Mouse (Mus musculus): Measurements from ENCODE around the gene Hoxc6. TPM values are rescaled to one million over a fixed set of nuclear protein-coding genes. Genes with fewer than 3 reads are reported as not detected.

Gene Hoxc6
- polyA plus RNA-seq, 1 experiment from 2014 or later, result 1.8 TPM

- no peak overlapping the region for H3K27ac ChIP-seq
- H3K4me3 ChIP-seq, result no peak overlapping the region
- no peaks in the 10 kb centered on the region for H3K9me3 ChIP-seq
- DNase-seq (ENCODE audit: low spot score), result no peak
- peaks cover 100% of the 10 kb centered on the region for H3K27me3 ChIP-seq (ENCODE audit: insufficient read depth, poor library complexity, severe bottlenecking)
- 1% methylated on average over 3 of the region's 3 CpGs for whole genome bisulfite sequencing
- H3K36me3 ChIP-seq, result no peaks in the 10 kb centered on the region
- H3K4me1 ChIP-seq, result peaks cover 7% of the 10 kb centered on the region
Observed at GRCm38 (mm10) chr15:102984925-102985324, 13.1 kb upstream of the Hoxc6 start.

GRCm38 (mm10) chr15:102987124-102987833 lies 10.8 kb upstream of the Hoxc6 start:
- H3K4me1 ChIP-seq, result peaks cover 9% of the 10 kb centered on the region; the same call in 1 of the 2 replicates
- no peaks in the 10 kb centered on the region for H3K36me3 ChIP-seq
- WGBS, result 3% methylated on average over 21 of the region's 21 CpGs
- peaks cover 100% of the 10 kb centered on the region for H3K27me3 ChIP-seq (ENCODE audit: insufficient read depth, poor library complexity, severe bottlenecking)
- no peak overlapping the region for H3K4me3 ChIP-seq
- DNase-seq (ENCODE audit: low spot score), result peak; percentile 94
- H3K27ac ChIP-seq, result no peak overlapping the region
- H3K9me3 ChIP-seq, result no peaks in the 10 kb centered on the region

GRCm38 (mm10) chr15:102988078-102988477 lies 10.0 kb upstream of the Hoxc6 start:
- Histone ChIP-seq H3K9me3 (no peaks in the 10 kb centered on the region), H3K27me3 (ENCODE audit: insufficient read depth, poor library complexity, severe bottlenecking) (peaks cover 100% of the 10 kb centered on the region), H3K4me3 (no peak overlapping the region), H3K36me3 (no peaks in the 10 kb centered on the region), H3K4me1 (peaks cover 9% of the 10 kb centered on the region; the same call in 1 of the 2 replicates), H3K27ac (no peak overlapping the region)
- no peak for DNase-seq (ENCODE audit: low spot score)
- 17% methylated on average over 5 of the region's 5 CpGs for WGBS

GRCm38 (mm10) chr15:102990461-102991397 lies 7.3 kb upstream of the Hoxc6 start, which contains the start of gene Hoxc8:
Gene Hoxc8, plus strand, starts transcription at chr15:102990607.
- H3K4me3 ChIP-seq, result peak within 1 kb of the TSS; percentile 36
- no peak for DNase-seq (ENCODE audit: low spot score)
- no peaks in the 10 kb centered on the region for H3K9me3 ChIP-seq
- 1% methylated on average over 66 of the region's 69 CpGs for WGBS
- no peak within 1 kb of the TSS for H3K27ac ChIP-seq
- peaks cover 9% of the 10 kb centered on the region; the same call in 1 of the 2 replicates for H3K4me1 ChIP-seq
- peaks cover 99% of the 10 kb centered on the region for H3K27me3 ChIP-seq (ENCODE audit: insufficient read depth, poor library complexity, severe bottlenecking)
- no peaks in the 10 kb centered on the region for H3K36me3 ChIP-seq

- no peak for DNase-seq (ENCODE audit: low spot score)
- Histone ChIP-seq H3K4me3 (no peak overlapping the region), H3K4me1 (peaks cover 9% of the 10 kb centered on the region; the same call in 1 of the 2 replicates), H3K36me3 (no peaks in the 10 kb centered on the region), H3K27ac (no peak overlapping the region), H3K9me3 (no peaks in the 10 kb centered on the region), H3K27me3 (ENCODE audit: insufficient read depth, poor library complexity, severe bottlenecking) (peaks cover 99% of the 10 kb centered on the region)
- 2% methylated on average over 7 of the region's 7 CpGs for WGBS
Observed at GRCm38 (mm10) chr15:102991782-102992181, 6.3 kb upstream of the Hoxc6 start.

GRCm38 (mm10) chr15:102992206-102992605 lies 5.9 kb upstream of the Hoxc6 start:
- peaks cover 9% of the 10 kb centered on the region; the same call in 1 of the 2 replicates for H3K4me1 ChIP-seq
- WGBS, result under 1% methylated on average over 11 of the region's 11 CpGs

GRCm38 (mm10) chr15:102992863-102993262 lies 5.2 kb upstream of the Hoxc6 start:
- WGBS, result 4% methylated on average over 3 of the region's 3 CpGs
- no peak for DNase-seq (ENCODE audit: low spot score)
- Histone ChIP-seq H3K36me3 (no peaks in the 10 kb centered on the region), H3K4me3 (no peak overlapping the region), H3K27me3 (ENCODE audit: insufficient read depth, poor library complexity, severe bottlenecking) (peaks cover 99% of the 10 kb centered on the region), H3K9me3 (no peaks in the 10 kb centered on the region), H3K27ac (no peak overlapping the region), H3K4me1 (peaks cover 9% of the 10 kb centered on the region; the same call in 1 of the 2 replicates)

More at GRCm38 (mm10) chr15:102992206-102992605, 5.9 kb upstream of the Hoxc6 start:
- no peak overlapping the region for H3K4me3 ChIP-seq
- DNase-seq (ENCODE audit: low spot score), result no peak
- peaks cover 99% of the 10 kb centered on the region for H3K27me3 ChIP-seq (ENCODE audit: insufficient read depth, poor library complexity, severe bottlenecking)
- no peak overlapping the region for H3K27ac ChIP-seq
- no peaks in the 10 kb centered on the region for H3K36me3 ChIP-seq
- H3K9me3 ChIP-seq, result no peaks in the 10 kb centered on the region

- Histone ChIP-seq H3K27me3 (ENCODE audit: insufficient read depth, poor library complexity, severe bottlenecking) (peaks cover 99% of the 10 kb centered on the region), H3K9me3 (no peaks in the 10 kb centered on the region), H3K4me1 (peaks cover 32% of the 10 kb centered on the region), H3K36me3 (no peaks in the 10 kb centered on the region), H3K27ac (no peak overlapping the region), H3K4me3 (no peak overlapping the region)
- 1% methylated on average over 9 of the region's 9 CpGs for WGBS
- no peak for DNase-seq (ENCODE audit: low spot score)
Observed at GRCm38 (mm10) chr15:102996548-102996947, 1.5 kb upstream of the Hoxc6 start.

- 0% methylated on average over 3 of the region's 3 CpGs for WGBS
- H3K27ac ChIP-seq, result no peak overlapping the region
Observed at GRCm38 (mm10) chr15:102997431-102997830, 626 bp upstream of the Hoxc6 start.

GRCm38 (mm10) chr15:102998608-102999182 lies 638 bp downstream of the Hoxc6 start:
- 0% methylated on average over 19 of the region's 19 CpGs for WGBS
- no peak for DNase-seq (ENCODE audit: low spot score)
- Histone ChIP-seq H3K4me3 (peak overlapping the region; percentile 63), H3K4me1 (peaks cover 32% of the 10 kb centered on the region), H3K27me3 (ENCODE audit: insufficient read depth, poor library complexity, severe bottlenecking) (peaks cover 100% of the 10 kb centered on the region), H3K36me3 (no peaks in the 10 kb centered on the region), H3K9me3 (no peaks in the 10 kb centered on the region), H3K27ac (peak overlapping the region; percentile 60; the same call in 1 of the 2 replicates)

More at GRCm38 (mm10) chr15:102997431-102997830, 626 bp upstream of the Hoxc6 start:
- H3K4me3 ChIP-seq, result no peak overlapping the region
- no peaks in the 10 kb centered on the region for H3K36me3 ChIP-seq
- H3K9me3 ChIP-seq, result no peaks in the 10 kb centered on the region
- H3K4me1 ChIP-seq, result peaks cover 32% of the 10 kb centered on the region
- peaks cover 99% of the 10 kb centered on the region for H3K27me3 ChIP-seq (ENCODE audit: insufficient read depth, poor library complexity, severe bottlenecking)
- DNase-seq (ENCODE audit: low spot score), result no peak

- under 1% methylated on average over 33 of the region's 33 CpGs for WGBS
- Histone ChIP-seq H3K4me3 (peak overlapping the region; percentile 63), H3K36me3 (no peaks in the 10 kb centered on the region), H3K4me1 (peaks cover 32% of the 10 kb centered on the region), H3K9me3 (no peaks in the 10 kb centered on the region), H3K27me3 (ENCODE audit: insufficient read depth, poor library complexity, severe bottlenecking) (peaks cover 100% of the 10 kb centered on the region), H3K27ac (peak overlapping the region; percentile 60; the same call in 1 of the 2 replicates)
- no peak for DNase-seq (ENCODE audit: low spot score)
Observed at GRCm38 (mm10) chr15:102999183-102999831, 1.2 kb downstream of the Hoxc6 start.

- H3K4me3 ChIP-seq, result peak overlapping the region; percentile 63
- no peak for DNase-seq (ENCODE audit: low spot score)
- H3K27ac ChIP-seq, result no peak overlapping the region
- WGBS, result 2% methylated on average over 11 of the region's 11 CpGs
- no peaks in the 10 kb centered on the region for H3K36me3 ChIP-seq
- peaks cover 32% of the 10 kb centered on the region for H3K4me1 ChIP-seq
- H3K9me3 ChIP-seq, result no peaks in the 10 kb centered on the region
- H3K27me3 ChIP-seq (ENCODE audit: insufficient read depth, poor library complexity, severe bottlenecking), result peaks cover 100% of the 10 kb centered on the region
Observed at GRCm38 (mm10) chr15:102999955-103000354, 1.9 kb downstream of the Hoxc6 start.
